Mouse (Mus musculus) midbrain, embryonic 13.5 days (tissue): ENCODE measurements around the gene Aplp2. TPM values are rescaled to one million over a fixed set of nuclear protein-coding genes. Genes with fewer than 3 reads are reported as not detected.

Source experiments
- ATAC-seq: fragments of 200-750 bp; cut with Nextera tagmentation; 2 replicates; pipeline ENCODE4 v1.8.0; 2017; ENCODE audit warnings: mild to moderate bottlenecking, moderate TSS enrichment, moderate library complexity
- H3K27ac ChIP-seq: fragments of 300-500 bp; sonication (generic); 2 replicates; pipeline ENCODE4 v1.5.1; 2015; ENCODE audit warnings: inconsistent platforms, mild to moderate bottlenecking, moderate library complexity
- H3K27me3 ChIP-seq: fragments of 300-500 bp; sonication (generic); 2 replicates; pipeline ENCODE4 v1.6.1; 2015; ENCODE audit warnings: mild to moderate bottlenecking, inconsistent platforms
- H3K36me3 ChIP-seq: fragments of 300-500 bp; sonication (generic); 2 replicates; pipeline ENCODE4 v1.6.1; 2015; ENCODE audit warnings: mild to moderate bottlenecking, inconsistent platforms
- H3K4me1 ChIP-seq: fragments of 300-500 bp; sonication (generic); replicated peaks from 2 replicates; pipeline ENCODE4 v1.6.1; 2015; ENCODE audit warnings: inconsistent platforms
- H3K4me2 ChIP-seq: fragments of 300-500 bp; sonication (generic); replicated peaks from 2 replicates; pipeline ENCODE4 v1.6.1; 2015; ENCODE audit warnings: moderate library complexity, mild to moderate bottlenecking, inconsistent platforms
- H3K4me3 ChIP-seq: fragments of 300-500 bp; sonication (generic); replicated peaks from 2 replicates; pipeline ENCODE4 v1.5.1; 2015; ENCODE audit warnings: mild to moderate bottlenecking, inconsistent platforms
- H3K9ac ChIP-seq: fragments of 300-500 bp; sonication (generic); replicated peaks from 2 replicates; pipeline ENCODE4 v1.6.1; 2015; ENCODE audit warnings: mild to moderate bottlenecking, inconsistent platforms
- H3K9me3 ChIP-seq: fragments of 300-500 bp; sonication (generic); 2 replicates; pipeline ENCODE4 v1.6.1; 2016; ENCODE audit warnings: mild to moderate bottlenecking, inconsistent platforms
- WGBS: fragments of 180-500 bp; shearing (Covaris S2); methylation state at CpG from one replicate; pipeline ENCODE4 v1.1.7; 2015; 5-methylcytosine and 5-hydroxymethylcytosine counted together
- polyA plus RNA-seq: library from polyadenylated mRNA; unstranded; fragments of >200 nt; fragmentation: Nextera tagmentation; extraction: Ambion mirVana; gene quantifications from 2 replicates; pipeline ENCODE4 v1.2.1, GENCODE M21; 2015

The Aplp2 gene
- polyA plus RNA-seq, 1 experiment from 2014 or later, result 270 TPM

DNA sequence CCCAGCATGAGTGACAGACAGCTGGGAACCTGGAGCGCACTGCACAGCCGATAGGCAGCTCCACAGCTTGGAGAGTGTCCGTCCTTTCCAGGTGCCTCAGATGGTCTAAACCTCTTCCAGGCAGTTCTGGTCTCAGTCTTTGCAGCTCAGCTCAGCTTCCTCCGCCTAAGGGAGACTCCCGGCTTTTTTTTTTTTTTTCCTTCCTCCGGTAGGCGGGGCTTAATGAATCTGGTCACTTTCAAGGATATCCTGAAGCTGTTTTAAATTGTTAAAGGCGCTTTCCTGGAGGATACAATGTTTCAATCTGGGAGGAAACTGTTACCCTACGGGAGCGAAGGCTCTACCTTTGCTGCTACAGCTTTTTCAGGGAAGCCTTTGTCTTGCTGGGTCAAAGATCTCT, 9.6 kb upstream of the Aplp2 start:
- H3K27ac ChIP-seq, result no peak overlapping the region

DNA sequence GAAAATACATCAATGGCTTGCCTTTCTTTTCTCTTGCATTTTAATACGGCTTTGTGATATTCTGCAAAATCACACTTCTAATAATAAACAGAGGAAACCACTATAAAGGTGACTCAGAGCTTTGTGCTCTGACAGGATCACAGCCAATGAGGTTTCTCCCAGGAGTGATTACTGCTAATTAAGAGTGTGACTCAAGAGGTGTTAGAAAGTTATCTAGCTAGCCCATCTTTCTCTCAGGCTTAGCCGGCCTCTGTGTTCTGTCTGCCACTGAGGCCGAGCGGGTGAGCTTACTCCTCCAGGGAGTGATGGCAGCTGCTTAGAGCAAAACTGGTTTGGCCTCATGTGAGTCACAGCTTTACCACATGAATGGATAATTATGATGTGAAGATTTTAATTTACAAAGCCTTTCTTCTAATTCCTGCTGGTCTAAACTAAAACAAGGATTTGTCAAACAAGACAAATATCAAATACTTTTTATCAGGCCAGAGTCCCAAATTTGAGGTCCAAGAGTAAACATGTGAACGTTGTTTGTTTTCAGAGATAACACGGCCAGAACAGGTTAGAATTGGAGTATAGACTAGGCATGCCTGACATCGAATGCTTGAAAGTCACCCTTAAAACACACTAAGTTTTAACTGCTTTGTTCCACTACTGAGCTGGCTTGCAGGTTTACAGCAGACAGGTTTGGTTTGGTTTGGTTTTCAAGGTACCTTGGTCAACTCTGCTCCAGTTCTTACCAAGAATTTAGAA, 6.2 kb upstream of the Aplp2 start:
- peaks cover 2% of the 10 kb centered on the region for H3K4me1 ChIP-seq
- no peak for ATAC-seq
- no peak overlapping the region for H3K27ac ChIP-seq
- H3K36me3 ChIP-seq, result no peaks in the 10 kb centered on the region
- H3K4me3 ChIP-seq, result no peak overlapping the region
- no peak overlapping the region for H3K4me2 ChIP-seq
- H3K27me3 ChIP-seq, result no peaks in the 10 kb centered on the region
- no peaks in the 10 kb centered on the region for H3K9me3 ChIP-seq
- WGBS, result 77% methylated on average over 7 of the region's 7 CpGs
- no peak overlapping the region for H3K9ac ChIP-seq

More for the DNA sequence above, 9.6 kb upstream of the Aplp2 start:
- Histone ChIP-seq H3K9ac (no peak overlapping the region), H3K36me3 (no peaks in the 10 kb centered on the region), H3K4me1 (no peaks in the 10 kb centered on the region), H3K4me2 (0 out of 2 replicates have a peak overlapping the region, but pooled peaks have one; percentile 5), H3K4me3 (no peak overlapping the region), H3K9me3 (no peaks in the 10 kb centered on the region), H3K27me3 (no peaks in the 10 kb centered on the region)
- WGBS, result 36% methylated on average over 10 of the region's 10 CpGs
- no peak for ATAC-seq

DNA sequence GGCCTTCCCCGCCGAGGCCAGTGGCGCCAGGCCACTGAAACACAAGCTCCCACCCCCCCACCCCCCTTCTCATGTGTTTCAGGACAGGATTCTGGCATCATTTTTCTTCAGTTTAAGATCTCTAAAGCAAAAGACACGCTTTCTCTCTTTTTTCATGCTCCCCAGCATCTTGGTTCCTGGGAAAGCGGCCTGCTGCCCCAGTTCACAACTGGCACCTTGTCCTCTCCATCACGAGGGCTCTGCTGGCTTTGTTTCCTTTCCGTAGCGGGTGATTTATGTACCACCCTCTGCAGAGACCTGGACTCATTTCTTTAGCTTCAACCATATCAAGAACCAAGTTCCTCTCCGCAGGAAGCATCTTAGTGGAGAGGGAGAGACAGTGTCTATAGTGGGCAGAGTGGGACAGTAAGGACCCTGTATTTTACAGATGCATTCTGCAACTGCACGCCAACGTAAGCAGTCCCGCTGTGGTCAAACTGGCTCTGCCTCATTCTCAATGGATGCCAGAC, 939 bp upstream of the Aplp2 start:
- Histone ChIP-seq H3K27me3 (no peaks in the 10 kb centered on the region), H3K27ac (peak overlapping the region; percentile 95), H3K4me3 (peak overlapping the region; percentile 95), H3K9ac (peak overlapping the region; percentile 80), H3K4me2 (peak overlapping the region; percentile 88), H3K9me3 (no peaks in the 10 kb centered on the region), H3K4me1 (peaks cover 42% of the 10 kb centered on the region), H3K36me3 (no peaks in the 10 kb centered on the region)
- WGBS, result 24% methylated on average over 12 of the region's 12 CpGs
- ATAC-seq, result no peak

DNA sequence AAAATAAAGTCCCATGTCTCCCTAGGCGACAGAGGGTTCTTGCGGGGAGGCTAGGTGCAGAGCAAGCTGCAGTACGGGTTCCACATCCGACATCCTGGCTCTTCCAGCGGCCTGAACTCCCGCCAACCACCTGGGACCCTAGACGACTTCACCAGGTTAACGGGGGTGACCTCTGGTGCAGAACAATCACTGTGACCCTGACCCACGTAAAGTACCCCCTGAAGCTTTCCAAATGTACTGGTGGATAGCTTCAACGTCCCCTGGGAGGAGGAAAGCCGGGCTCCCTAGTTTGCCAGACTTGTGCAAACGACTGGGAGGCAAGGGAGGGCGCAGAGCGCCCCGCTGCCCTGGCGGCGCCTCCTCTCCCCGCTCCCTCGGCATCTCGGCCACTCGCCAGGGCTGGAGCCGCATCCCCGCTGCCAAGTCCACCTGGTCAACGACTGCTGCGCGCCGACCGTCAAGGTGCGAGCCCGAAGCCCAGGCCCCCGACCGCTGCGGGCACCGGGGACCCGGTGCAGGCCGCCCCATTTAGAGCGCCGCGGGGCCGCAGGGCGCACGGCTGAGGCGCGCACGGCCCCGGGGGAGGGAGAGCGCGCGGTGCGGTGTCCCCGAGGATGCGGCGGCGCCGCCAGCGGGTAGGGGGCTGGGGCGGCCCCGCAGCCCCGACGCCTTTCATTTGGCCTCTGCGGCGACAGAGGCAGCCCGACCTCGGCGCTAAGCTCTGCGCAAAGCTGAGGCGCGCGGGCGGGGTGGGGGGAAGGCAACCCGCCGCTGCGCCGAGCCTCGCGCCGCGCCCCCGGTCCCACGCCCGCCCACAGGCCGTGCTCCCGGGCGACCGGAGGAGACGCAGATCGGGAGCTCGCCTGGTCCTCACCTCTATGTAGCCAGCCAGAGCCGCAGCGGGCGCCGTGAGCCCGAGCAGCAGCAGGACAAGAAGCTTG, 596 bp downstream of the Aplp2 start:
- Histone ChIP-seq H3K9me3 (no peaks in the 10 kb centered on the region), H3K27ac (peak overlapping the region; percentile 95), H3K4me3 (peak overlapping the region; percentile 95), H3K4me2 (peak overlapping the region; percentile 96), H3K9ac (peak overlapping the region; percentile 96), H3K27me3 (no peaks in the 10 kb centered on the region), H3K4me1 (peaks cover 46% of the 10 kb centered on the region), H3K36me3 (no peaks in the 10 kb centered on the region)
- ATAC-seq, result peak; percentile 79; the same call in 1 of the 2 replicates
- under 1% methylated on average over 78 of the region's 93 CpGs for WGBS

DNA sequence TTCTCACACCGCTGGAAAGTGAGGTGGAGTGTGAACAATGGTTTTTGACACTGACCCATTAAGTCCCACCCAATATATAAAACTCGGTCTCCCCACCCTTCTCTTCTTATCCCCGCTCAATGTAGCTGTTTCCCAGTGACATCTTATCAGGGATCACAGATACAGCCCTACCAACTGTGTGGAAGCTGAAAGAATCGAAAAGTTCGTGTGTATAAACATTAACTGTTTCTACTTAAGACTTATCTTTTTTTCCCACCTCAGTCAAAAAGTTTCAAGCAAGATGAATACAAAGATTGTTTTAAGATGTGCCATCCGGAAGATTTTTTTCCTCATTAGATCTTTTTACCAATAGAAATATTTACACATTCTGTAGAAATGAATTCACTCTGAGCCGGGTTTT, 1.5 kb downstream of the Aplp2 start:
- no peak overlapping the region for H3K27ac ChIP-seq
- peak overlapping the region; percentile 96 for H3K4me2 ChIP-seq
- H3K9me3 ChIP-seq, result no peaks in the 10 kb centered on the region
- peaks cover 50% of the 10 kb centered on the region for H3K4me1 ChIP-seq
- no peaks in the 10 kb centered on the region for H3K27me3 ChIP-seq
- no peaks in the 10 kb centered on the region for H3K36me3 ChIP-seq
- H3K4me3 ChIP-seq, result peak overlapping the region; percentile 95
- ATAC-seq, result no peak
- H3K9ac ChIP-seq, result peak overlapping the region; percentile 96
- WGBS, result 27% methylated on average over 7 of the region's 7 CpGs

DNA sequence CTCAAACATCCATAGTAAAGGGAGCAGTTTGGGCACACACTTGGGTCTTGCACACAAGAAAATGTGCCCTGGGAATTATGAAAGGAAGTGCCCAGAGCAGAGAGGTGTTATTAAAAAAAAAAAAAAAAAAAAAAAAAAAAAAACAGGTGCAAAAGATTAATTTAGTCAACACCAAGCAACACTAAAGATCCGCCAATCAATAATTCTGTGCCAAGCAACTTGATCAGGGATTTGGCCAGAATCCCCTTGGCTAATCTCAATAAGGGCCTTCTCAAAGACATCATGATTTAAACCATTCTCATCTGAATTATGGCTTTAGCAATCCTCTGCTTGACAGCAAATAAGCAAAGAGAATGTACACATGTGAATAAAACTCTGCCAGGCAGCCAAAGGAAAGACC, 2.1 kb downstream of the Aplp2 start:
- H3K4me3 ChIP-seq, result no peak overlapping the region
- no peak for ATAC-seq
- peak overlapping the region; percentile 96 for H3K4me2 ChIP-seq
- WGBS, result 71% methylated on average over 1 of the region's 1 CpGs
- H3K9me3 ChIP-seq, result no peaks in the 10 kb centered on the region
- no peaks in the 10 kb centered on the region for H3K27me3 ChIP-seq
- no peaks in the 10 kb centered on the region for H3K36me3 ChIP-seq
- H3K4me1 ChIP-seq, result peaks cover 50% of the 10 kb centered on the region
- no peak overlapping the region for H3K9ac ChIP-seq
- H3K27ac ChIP-seq, result no peak overlapping the region

DNA sequence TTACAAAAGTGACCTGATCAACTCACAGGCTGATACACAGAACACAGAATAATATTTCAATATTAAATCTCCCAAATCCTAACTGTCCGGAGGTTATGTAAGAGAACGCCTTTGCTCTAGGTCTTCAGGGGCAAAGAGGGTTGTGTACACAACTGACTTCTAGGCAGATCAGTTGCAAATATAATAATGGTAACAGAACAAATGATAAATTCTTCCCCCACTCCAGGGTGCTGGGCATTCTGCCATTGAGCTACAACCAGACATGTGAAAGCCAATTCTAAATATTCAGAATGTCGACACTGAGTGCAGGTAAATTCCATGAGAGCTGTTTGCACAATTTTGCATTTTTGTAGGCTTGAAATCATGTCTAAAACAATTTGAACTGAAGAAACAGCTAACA, 3.9 kb downstream of the Aplp2 start:
- no peaks in the 10 kb centered on the region for H3K9me3 ChIP-seq
- H3K27ac ChIP-seq, result no peak overlapping the region
- ATAC-seq, result no peak
- no peak overlapping the region for H3K4me2 ChIP-seq
- WGBS, result 91% methylated on average over 3 of the region's 3 CpGs
- H3K9ac ChIP-seq, result no peak overlapping the region
- no peaks in the 10 kb centered on the region for H3K36me3 ChIP-seq
- H3K4me1 ChIP-seq, result peaks cover 53% of the 10 kb centered on the region
- no peak overlapping the region for H3K4me3 ChIP-seq
- H3K27me3 ChIP-seq, result no peaks in the 10 kb centered on the region

DNA sequence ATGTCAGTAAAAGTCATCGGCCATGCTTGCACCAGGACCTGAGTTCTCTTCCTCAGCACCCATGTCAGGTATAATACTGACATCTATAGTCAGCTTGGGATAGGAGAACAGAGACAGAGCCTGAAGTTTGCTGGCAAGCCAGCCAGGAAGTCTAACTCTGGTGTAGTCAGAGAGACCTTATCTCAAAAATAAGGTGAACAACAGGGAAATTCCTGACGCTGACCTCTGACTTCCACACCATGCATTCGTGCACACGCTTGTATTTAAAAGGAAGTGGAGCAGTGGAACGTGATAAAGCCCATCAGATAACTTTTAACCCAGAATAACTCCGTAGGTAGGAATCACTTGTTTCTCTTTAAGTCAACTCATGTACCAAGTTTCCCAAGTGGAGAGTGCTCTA, 6.9 kb downstream of the Aplp2 start:
- Histone ChIP-seq H3K9me3 (no peaks in the 10 kb centered on the region), H3K4me1 (peaks cover 35% of the 10 kb centered on the region), H3K9ac (no peak overlapping the region), H3K4me3 (no peak overlapping the region), H3K36me3 (no peaks in the 10 kb centered on the region), H3K4me2 (no peak overlapping the region), H3K27me3 (no peaks in the 10 kb centered on the region), H3K27ac (no peak overlapping the region)
- ATAC-seq, result no peak
- WGBS, result 89% methylated on average over 6 of the region's 6 CpGs

DNA sequence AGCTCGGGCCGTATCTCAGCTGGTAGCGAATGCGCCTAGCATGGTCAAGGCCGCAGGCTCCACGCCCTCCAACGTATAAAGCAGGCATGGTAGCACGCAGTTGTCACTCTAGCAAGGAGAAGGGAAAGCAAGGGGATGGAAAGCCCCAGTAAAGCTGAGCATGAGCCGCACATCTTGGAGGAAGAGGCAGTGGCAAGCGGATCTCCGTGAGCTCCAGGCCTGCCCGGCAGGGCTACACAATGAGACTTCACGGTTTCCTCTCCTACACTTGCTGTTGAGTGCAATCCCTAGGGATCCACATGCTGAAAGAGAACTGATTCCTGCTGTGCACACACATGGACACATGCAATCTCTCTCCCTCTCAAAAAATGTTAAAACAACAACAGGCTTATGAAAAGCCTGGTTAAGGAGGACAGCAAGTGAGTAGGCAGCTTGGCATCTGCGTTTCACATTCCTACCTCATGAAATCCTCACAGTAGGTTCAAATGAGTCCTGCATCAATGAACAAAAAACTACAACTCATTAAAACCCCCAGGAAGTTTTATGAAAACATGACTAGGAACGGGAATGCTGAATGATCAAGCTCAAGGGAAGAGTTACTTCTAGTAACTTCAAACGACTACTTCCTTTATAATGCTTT, 7.9 kb downstream of the Aplp2 start:
- H3K9ac ChIP-seq, result no peak overlapping the region
- peaks cover 25% of the 10 kb centered on the region for H3K4me1 ChIP-seq
- no peak overlapping the region for H3K27ac ChIP-seq
- 82% methylated on average over 16 of the region's 16 CpGs for WGBS
- no peak for ATAC-seq
- no peaks in the 10 kb centered on the region for H3K27me3 ChIP-seq
- H3K4me3 ChIP-seq, result no peak overlapping the region
- no peaks in the 10 kb centered on the region for H3K36me3 ChIP-seq
- H3K9me3 ChIP-seq, result no peaks in the 10 kb centered on the region
- H3K4me2 ChIP-seq, result no peak overlapping the region

DNA sequence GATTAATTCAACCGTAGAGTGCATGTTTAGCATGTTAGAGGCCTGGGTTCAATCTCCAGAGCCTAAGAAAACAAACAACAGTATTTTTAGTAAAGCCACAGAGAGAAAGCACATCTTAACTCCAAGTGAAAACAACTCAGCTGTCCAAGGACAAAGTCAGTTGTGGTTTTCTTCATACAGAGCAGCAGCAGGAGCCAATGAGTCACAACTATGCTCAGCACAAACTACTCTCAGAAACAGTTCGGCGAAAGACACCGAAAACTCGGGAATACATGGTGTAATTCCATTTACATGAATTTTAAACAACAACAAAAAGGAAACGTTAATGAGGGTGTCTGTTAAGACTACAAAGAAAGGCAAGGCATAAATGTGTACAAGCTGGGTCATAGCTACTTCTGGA, 8.5 kb downstream of the Aplp2 start:
- no peak overlapping the region for H3K4me2 ChIP-seq
- WGBS, result 86% methylated on average over 6 of the region's 6 CpGs
- no peak for ATAC-seq
- no peaks in the 10 kb centered on the region for H3K27me3 ChIP-seq
- no peaks in the 10 kb centered on the region for H3K36me3 ChIP-seq
- peaks cover 19% of the 10 kb centered on the region for H3K4me1 ChIP-seq
- no peak overlapping the region for H3K9ac ChIP-seq
- H3K4me3 ChIP-seq, result no peak overlapping the region
- no peaks in the 10 kb centered on the region for H3K9me3 ChIP-seq
- no peak overlapping the region for H3K27ac ChIP-seq

DNA sequence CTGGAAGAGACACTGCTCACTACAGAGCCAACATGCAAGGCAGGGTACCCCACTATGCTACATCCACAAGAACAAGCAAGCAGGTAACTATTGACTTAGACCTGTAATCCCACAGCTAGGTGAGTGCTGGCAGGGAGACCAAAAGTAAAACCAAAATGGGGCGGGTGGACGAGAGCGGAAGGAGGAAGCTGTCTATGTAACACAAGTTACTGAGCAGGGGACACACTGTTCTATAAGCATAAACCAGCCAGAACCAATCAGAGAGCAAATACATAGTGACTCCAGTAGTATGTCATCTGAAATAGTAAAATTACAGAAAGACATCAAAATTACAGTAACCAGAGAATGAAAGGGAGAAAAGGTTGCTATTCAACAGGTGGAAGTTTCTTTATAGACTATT, 13.0 kb downstream of the Aplp2 start:
- Histone ChIP-seq H3K27ac (no peak overlapping the region), H3K4me3 (no peak overlapping the region), H3K36me3 (no peaks in the 10 kb centered on the region; the same call in 1 of the 2 replicates), H3K9me3 (no peaks in the 10 kb centered on the region), H3K9ac (no peak overlapping the region), H3K4me1 (peaks cover 3% of the 10 kb centered on the region; the same call in 1 of the 2 replicates), H3K27me3 (no peaks in the 10 kb centered on the region), H3K4me2 (no peak overlapping the region)
- 92% methylated on average over 3 of the region's 3 CpGs for WGBS
- ATAC-seq, result no peak

DNA sequence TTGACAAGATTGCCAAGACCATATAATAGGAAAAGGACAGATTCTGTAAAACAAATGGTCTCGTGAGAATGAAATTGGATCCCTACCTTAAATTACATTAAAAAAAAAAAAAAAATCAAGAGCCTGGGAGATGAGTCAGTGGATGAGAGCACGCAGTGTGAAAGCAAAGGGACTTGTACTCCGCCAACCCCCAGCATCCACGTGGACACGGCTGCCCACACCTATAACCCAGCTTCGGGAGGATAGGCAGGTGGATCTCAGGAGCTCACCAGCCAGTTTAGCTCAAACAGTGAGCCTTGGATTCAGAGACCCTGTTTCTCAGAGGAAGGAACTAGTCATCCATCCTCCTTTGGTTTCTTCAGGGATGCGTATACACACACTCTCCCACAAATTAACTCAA, 13.8 kb downstream of the Aplp2 start:
- 97% methylated on average over 7 of the region's 7 CpGs for WGBS
- Histone ChIP-seq H3K9me3 (no peaks in the 10 kb centered on the region), H3K4me1 (no peaks in the 10 kb centered on the region), H3K4me2 (no peak overlapping the region), H3K36me3 (no peaks in the 10 kb centered on the region; the same call in 1 of the 2 replicates), H3K4me3 (no peak overlapping the region), H3K9ac (no peak overlapping the region), H3K27ac (no peak overlapping the region), H3K27me3 (no peaks in the 10 kb centered on the region)
- no peak for ATAC-seq
